Mouse (Mus musculus) olfactory bulb, adult 2 months (tissue): ENCODE data around the gene Farsa. TPM values are rescaled to one million over a fixed set of nuclear protein-coding genes. Genes with fewer than 3 reads are reported as not detected.
"Not testable (repeated sequence)": the region's sequence is repeated elsewhere in the genome, so short reads cannot be mapped to it uniquely, and the experiment has no call there.

Source experiments
- H3K27ac ChIP-seq: fragments of 200-500 bp; 2 replicates; pipeline ENCODE4 v1.5.1; 2012; ENCODE audit warnings: low read depth, low read length; ENCODE audit not compliant: insufficient read depth
- H3K4me1 ChIP-seq: fragments of 200-500 bp; 2 replicates; pipeline ENCODE4 v1.6.1; 2012; ENCODE audit warnings: low read length; ENCODE audit not compliant: control insufficient read depth, insufficient read depth
- H3K4me3 ChIP-seq: fragments of 200-500 bp; 2 replicates; pipeline ENCODE4 v1.5.1; 2012; ENCODE audit warnings: mild to moderate bottlenecking, low read depth, low read length, moderate library complexity; ENCODE audit not compliant: insufficient read depth
- CTCF ChIP-seq: fragments of 200-500 bp; IDR thresholded peaks from 2 replicates; pipeline ENCODE4 v1.5.1; 2012; ENCODE audit warnings: low read depth, mild to moderate bottlenecking, low read length, moderate library complexity; ENCODE audit not compliant: insufficient read depth
- POLR2A ChIP-seq: fragments of 200-500 bp; IDR thresholded peaks from 2 replicates; pipeline ENCODE4 v1.6.1; 2012; ENCODE audit warnings: mild to moderate bottlenecking, low read depth, low read length, moderate library complexity; ENCODE audit not compliant: insufficient read depth
- WGBS: fragments of 180-500 bp; shearing (Covaris S2); methylation state at CpG from one replicate; pipeline ENCODE4 v1.1.7; 2018; 5-methylcytosine and 5-hydroxymethylcytosine counted together
- polyA plus RNA-seq: library from polyadenylated mRNA; stranded (reverse); fragments of >200 nt; gene quantifications from 2 replicates; pipeline ENCODE4 v1.2.4, GENCODE M21; 2012; ENCODE audit warnings: low replicate concordance; ENCODE audit not compliant: missing spikeins, insufficient read depth, insufficient read length

Farsa gene
- polyA plus RNA-seq, 1 experiment, result not detected

DNA sequence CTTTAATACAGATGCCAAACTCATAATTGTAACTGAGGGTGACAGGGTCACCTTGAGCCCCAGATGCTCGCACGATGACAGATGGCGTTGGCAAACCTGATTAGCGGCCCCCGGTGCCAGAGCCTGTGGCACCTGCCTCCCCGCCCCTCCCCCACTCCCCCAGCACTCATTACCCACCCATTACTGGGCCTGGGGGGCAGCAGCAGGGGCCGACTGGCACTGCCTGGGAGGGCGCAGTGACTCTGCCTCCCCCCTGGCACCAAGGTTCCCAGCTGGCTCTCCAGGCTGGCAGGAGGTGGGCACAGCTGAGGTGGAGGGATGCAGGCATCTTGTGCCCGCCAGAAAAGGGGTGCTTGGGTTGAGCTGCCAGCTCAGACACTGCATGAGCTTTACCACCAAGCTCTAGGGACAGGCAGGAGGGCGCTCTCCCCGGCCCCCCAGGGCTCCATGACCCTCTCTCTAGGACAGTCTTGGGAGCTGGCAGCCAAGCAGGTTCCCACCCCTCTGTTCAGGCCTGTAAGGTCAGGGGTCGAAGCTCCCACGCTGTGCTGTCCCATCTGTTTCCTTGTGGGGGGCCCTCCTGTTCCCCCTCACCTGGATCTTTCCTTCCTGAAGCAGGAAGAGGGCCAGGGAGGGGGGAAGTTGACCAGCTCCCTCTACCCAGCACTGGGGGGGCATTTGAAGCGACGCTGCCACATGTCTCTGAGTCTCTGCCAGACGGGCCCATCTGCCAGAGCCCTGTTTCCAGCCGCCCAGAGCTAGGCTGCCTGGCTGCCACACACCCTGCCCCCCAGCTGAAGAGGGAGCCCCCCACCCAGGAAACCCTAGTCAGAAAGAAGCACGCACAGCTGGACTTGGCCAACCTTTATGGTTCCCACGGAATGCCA, 42.0 kb upstream of the Farsa start:
- TF ChIP-seq POLR2A (no peak), CTCF (no peak)
- Histone ChIP-seq H3K27ac (no peak overlapping the region), H3K4me3 (no peak overlapping the region), H3K4me1 (peaks cover 17% of the 10 kb centered on the region)
- 38% methylated on average over 19 of the region's 19 CpGs for WGBS

DNA sequence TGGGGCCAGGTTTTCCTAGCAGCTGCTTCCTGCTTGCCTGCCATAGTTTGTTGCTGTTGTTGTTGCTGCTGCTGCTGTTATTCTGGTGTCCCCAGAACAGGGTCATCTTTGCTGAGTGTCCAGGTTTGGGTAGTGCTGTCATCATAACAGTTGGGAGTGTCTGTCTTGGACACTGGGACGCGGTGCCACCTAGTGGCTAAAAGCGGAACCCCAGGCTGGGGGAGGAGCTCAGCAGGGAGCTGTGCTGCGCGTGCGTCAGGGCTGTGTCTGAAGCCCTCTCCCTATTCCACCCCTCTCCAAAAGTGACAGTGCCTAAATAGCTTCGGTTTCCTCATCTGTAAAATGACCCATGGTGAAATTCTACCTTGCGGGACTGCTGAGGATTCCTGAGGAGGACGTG, 41.2 kb upstream of the Farsa start:
- Histone ChIP-seq H3K27ac (no peak overlapping the region), H3K4me1 (peaks cover 17% of the 10 kb centered on the region), H3K4me3 (no peak overlapping the region)
- peak; percentile 64 for TF ChIP-seq CTCF
- TF ChIP-seq POLR2A, result no peak
- WGBS, result 25% methylated on average over 9 of the region's 9 CpGs

- H3K4me1 ChIP-seq, result peaks cover 12% of the 10 kb centered on the region
- no peak overlapping the region for H3K27ac ChIP-seq
- no peak overlapping the region for H3K4me3 ChIP-seq
- TF ChIP-seq POLR2A, result no peak
- WGBS, result 86% methylated on average over 17 of the region's 17 CpGs
Measured at GRCm38 (mm10) chr8:84816117-84816516, 40.7 kb upstream of the Farsa start.

- Histone ChIP-seq H3K4me1 (peaks cover 11% of the 10 kb centered on the region), H3K4me3 (peak within 1 kb of the TSS; percentile 27), H3K27ac (no peak within 1 kb of the TSS)
- no peak for TF ChIP-seq POLR2A
- TF ChIP-seq CTCF, result no peak
- 72% methylated on average over 3 of the region's 3 CpGs for WGBS
Measured at GRCm38 (mm10) chr8:84822723-84823122, 34.1 kb upstream of the Farsa start, which contains the start of gene Dand5. Gene Dand5, minus strand, starts transcription at chr8:84822823.

GRCm38 (mm10) chr8:84823653-84824052, 33.1 kb upstream of the Farsa start:
- TF ChIP-seq POLR2A (no peak), CTCF (peak; percentile 64)
- 2% methylated on average over 18 of the region's 18 CpGs for WGBS
- H3K4me3 ChIP-seq, result peak overlapping the region; percentile 27
- no peak overlapping the region for H3K27ac ChIP-seq
- peaks cover 11% of the 10 kb centered on the region for H3K4me1 ChIP-seq

GRCm38 (mm10) chr8:84825636-84826035, 31.2 kb upstream of the Farsa start:
- no peak overlapping the region for H3K4me3 ChIP-seq
- H3K4me1 ChIP-seq, result peaks cover 11% of the 10 kb centered on the region
- WGBS, result 78% methylated on average over 4 of the region's 4 CpGs
- TF ChIP-seq POLR2A (no peak), CTCF (no peak)
- no peak overlapping the region for H3K27ac ChIP-seq

- not testable (repeated sequence) for H3K27ac ChIP-seq, H3K4me3 ChIP-seq
- peaks cover 13% of the 10 kb centered on the region for H3K4me1 ChIP-seq
- 91% methylated on average over 2 of the region's 2 CpGs for WGBS
Measured at GRCm38 (mm10) chr8:84826518-84826917, 30.3 kb upstream of the Farsa start.

DNA sequence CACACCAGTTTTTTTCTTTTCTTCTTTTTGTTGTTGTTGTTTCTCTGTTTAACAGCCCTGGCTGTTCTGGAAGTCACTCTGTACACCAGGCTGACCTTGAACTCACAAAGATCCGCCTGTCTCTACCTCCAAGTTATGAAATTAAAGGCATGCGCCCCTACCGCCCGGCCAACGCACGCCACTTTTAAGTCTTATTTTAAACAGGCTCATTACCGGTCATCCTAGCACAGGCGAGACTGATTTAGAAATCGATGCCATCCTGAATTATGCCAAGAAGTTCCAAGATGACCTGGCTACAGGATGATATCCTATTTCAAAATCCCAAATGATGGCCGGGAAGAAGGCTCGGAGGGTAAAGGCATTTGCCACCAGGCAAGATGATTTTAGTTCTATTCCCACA, 25.3 kb upstream of the Farsa start, which contains the start of gene Gadd45gip1:
Gene Gadd45gip1, plus strand, starts transcription at position 33 of the 400 bp plus-strand sequence.
- peak within 1 kb of the TSS; percentile 80 for H3K27ac ChIP-seq
- WGBS, result 74% methylated on average over 11 of the region's 11 CpGs
- H3K4me1 ChIP-seq, result peaks cover 2% of the 10 kb centered on the region; the same call in 1 of the 2 replicates
- no peak for TF ChIP-seq POLR2A
- no peak for TF ChIP-seq CTCF
- H3K4me3 ChIP-seq, result peak within 1 kb of the TSS; percentile 79

- Histone ChIP-seq H3K27ac (peak overlapping the region; percentile 80), H3K4me3 (peak overlapping the region; percentile 79), H3K4me1 (peaks cover 2% of the 10 kb centered on the region; the same call in 1 of the 2 replicates)
- 1% methylated on average over 59 of the region's 59 CpGs for WGBS
- TF ChIP-seq CTCF, result no peak
- TF ChIP-seq POLR2A, result peak; percentile 92
Measured at GRCm38 (mm10) chr8:84832034-84832717, 24.6 kb upstream of the Farsa start.
